Mouse (Mus musculus) limb, embryonic 11.5 days (tissue): ENCODE data around the gene Slc25a44. TPM values are rescaled to one million over a fixed set of nuclear protein-coding genes. Genes with fewer than 3 reads are reported as not detected.
A peak's percentile ranks its signal among the peaks of the same experiment; 100 is the strongest.
"Not testable (repeated sequence)": the region's sequence is repeated elsewhere in the genome, so short reads cannot be mapped to it uniquely, and the experiment has no call there.

ENCODE experiments used
- ATAC-seq: fragments of 200-750 bp; cut with Nextera tagmentation; 2 replicates; pipeline ENCODE4 v1.8.0; 2017; ENCODE audit warnings: low read depth; ENCODE audit not compliant: insufficient number of reproducible peaks, low FRiP score, low TSS enrichment
- DNase-seq: peaks from one replicate; pipeline ENCODE4 v3.0.0-alpha.2; 2015; ENCODE audit warnings: low spot score
- H3K27ac ChIP-seq: fragments of 300-500 bp; sonication (generic); replicated peaks from 2 replicates; pipeline ENCODE4 v1.5.1; 2014; ENCODE audit warnings: low read depth, mild to moderate bottlenecking, low read length
- H3K27me3 ChIP-seq: fragments of 300-500 bp; sonication (generic); 2 replicates; pipeline ENCODE4 v1.6.1; 2014; ENCODE audit warnings: mild to moderate bottlenecking, low read length, mixed read lengths; ENCODE audit not compliant: control insufficient read depth, insufficient read depth
- H3K36me3 ChIP-seq: fragments of 300-500 bp; sonication (generic); 2 replicates; pipeline ENCODE4 v1.6.1; 2014; ENCODE audit warnings: mild to moderate bottlenecking, low read length, moderate library complexity, mixed read lengths; ENCODE audit not compliant: control insufficient read depth, insufficient read depth
- H3K4me1 ChIP-seq: fragments of 300-500 bp; sonication (generic); 2 replicates; pipeline ENCODE4 v1.6.1; 2014; ENCODE audit warnings: low read length, mixed read lengths; ENCODE audit not compliant: control insufficient read depth, insufficient read depth
- H3K4me2 ChIP-seq: fragments of 300-500 bp; sonication (generic); 2 replicates; pipeline ENCODE4 v1.6.1; 2014; ENCODE audit warnings: low read depth, mild to moderate bottlenecking, moderate library complexity; ENCODE audit not compliant: severe bottlenecking
- H3K4me3 ChIP-seq: fragments of 300-500 bp; sonication (generic); 2 replicates; pipeline ENCODE4 v1.5.1; 2014; ENCODE audit warnings: low read depth, low read length
- H3K9ac ChIP-seq: fragments of 300-500 bp; sonication (generic); 2 replicates; pipeline ENCODE4 v1.6.1; 2014; ENCODE audit warnings: mild to moderate bottlenecking, low read length
- H3K9me3 ChIP-seq: fragments of 300-500 bp; sonication (generic); 2 replicates; pipeline ENCODE4 v1.6.1; 2016; ENCODE audit warnings: low read length; ENCODE audit not compliant: control insufficient read depth
- WGBS: fragments of 180-500 bp; shearing (Covaris S2); extraction: QIAGEN DNeasy Blood & Tissue Kit; methylation state at CpG from one replicate; pipeline ENCODE4 v1.1.7; 2014; 5-methylcytosine and 5-hydroxymethylcytosine counted together
- polyA plus RNA-seq: library from polyadenylated mRNA; unstranded; fragments of >200 nt; fragmentation: Nextera tagmentation; extraction: Ambion mirVana; gene quantifications from 2 replicates; pipeline ENCODE4 v1.2.1, GENCODE M21; 2014

Gene Slc25a44
- polyA plus RNA-seq, 1 experiment from 2014 or later: 17.7 TPM

GRCm38 (mm10) chr3:88398666-88399065 is 26.3 kb downstream of the Slc25a44 start:
- Histone ChIP-seq H3K36me3 (peaks cover 4% of the 10 kb centered on the region), H3K27me3 (no peaks in the 10 kb centered on the region), H3K9ac (no peak overlapping the region), H3K4me2 (no peak overlapping the region), H3K4me3 (no peak overlapping the region), H3K27ac (no peak overlapping the region), H3K4me1 (no peaks in the 10 kb centered on the region), H3K9me3 (no peaks in the 10 kb centered on the region)
- ATAC-seq (no peak), DNase-seq (no peak)
- 80% methylated on average over 2 of the region's 2 CpGs for WGBS

- H3K36me3 ChIP-seq: peaks cover 4% of the 10 kb centered on the region
- ATAC-seq: no peak
- H3K4me1 ChIP-seq: no peaks in the 10 kb centered on the region
- 87% methylated on average over 8 of the region's 8 CpGs for WGBS
- H3K9me3 ChIP-seq: no peaks in the 10 kb centered on the region
- DNase-seq: no peak
- H3K4me2 ChIP-seq: no peak overlapping the region
- no peak overlapping the region for H3K9ac ChIP-seq
- no peak overlapping the region for H3K4me3 ChIP-seq
- no peak overlapping the region for H3K27ac ChIP-seq
- H3K27me3 ChIP-seq: no peaks in the 10 kb centered on the region
Measured at GRCm38 (mm10) chr3:88395742-88396141, 29.2 kb downstream of the Slc25a44 start.

- H3K4me1 ChIP-seq: no peaks in the 10 kb centered on the region
- no peaks in the 10 kb centered on the region for H3K9me3 ChIP-seq
- DNase-seq: no peak
- no peak for ATAC-seq
- H3K9ac ChIP-seq: no peak overlapping the region
- H3K27me3 ChIP-seq: no peaks in the 10 kb centered on the region
- no peak overlapping the region for H3K27ac ChIP-seq
- peaks cover 4% of the 10 kb centered on the region for H3K36me3 ChIP-seq
- 94% methylated on average over 6 of the region's 6 CpGs for WGBS
- no peak overlapping the region for H3K4me3 ChIP-seq
- H3K4me2 ChIP-seq: no peak overlapping the region
Measured at GRCm38 (mm10) chr3:88395288-88395687, 29.7 kb downstream of the Slc25a44 start.

- no peak overlapping the region for H3K4me3 ChIP-seq
- peaks cover 6% of the 10 kb centered on the region for H3K36me3 ChIP-seq
- no peak for ATAC-seq
- H3K9me3 ChIP-seq: no peaks in the 10 kb centered on the region
- no peaks in the 10 kb centered on the region for H3K4me1 ChIP-seq
- DNase-seq: no peak
- H3K27ac ChIP-seq: no peak overlapping the region
- no peaks in the 10 kb centered on the region for H3K27me3 ChIP-seq
- 88% methylated on average over 9 of the region's 9 CpGs for WGBS
- H3K4me2 ChIP-seq: no peak overlapping the region
- no peak overlapping the region for H3K9ac ChIP-seq
Measured at GRCm38 (mm10) chr3:88393776-88394375, 31.1 kb downstream of the Slc25a44 start.

GRCm38 (mm10) chr3:88384364-88384763 is 40.6 kb downstream of the Slc25a44 start, which contains the start of gene Bglap:
Bglap (minus strand) TSS chr3:88384464.
- 64% methylated on average over 5 of the region's 5 CpGs for WGBS

GRCm38 (mm10) chr3:88382383-88382782 is 42.6 kb downstream of the Slc25a44 start:
- not testable (repeated sequence) for H3K27ac ChIP-seq, H3K27me3 ChIP-seq, H3K36me3 ChIP-seq, ATAC-seq, H3K9ac ChIP-seq, H3K4me1 ChIP-seq, H3K4me3 ChIP-seq, DNase-seq, H3K9me3 ChIP-seq
- H3K4me2 ChIP-seq: peak overlapping the region; percentile 41; the same call in 1 of the 2 replicates
- WGBS: 7% methylated on average over 1 of the region's 7 CpGs

More at GRCm38 (mm10) chr3:88384364-88384763, 40.6 kb downstream of the Slc25a44 start, which contains the start of gene Bglap:
- H3K4me3 ChIP-seq: no peak within 1 kb of the TSS
- H3K27me3 ChIP-seq: no peaks in the 10 kb centered on the region
- no peak within 1 kb of the TSS for H3K4me2 ChIP-seq
- H3K27ac ChIP-seq: no peak within 1 kb of the TSS
- H3K9me3 ChIP-seq: no peaks in the 10 kb centered on the region
- H3K4me1 ChIP-seq: no peaks in the 10 kb centered on the region
- DNase-seq: no peak
- H3K36me3 ChIP-seq: no peaks in the 10 kb centered on the region
- no peak for ATAC-seq
- H3K9ac ChIP-seq: no peak within 1 kb of the TSS

- H3K4me1 ChIP-seq, H3K27me3 ChIP-seq, H3K4me3 ChIP-seq, H3K36me3 ChIP-seq, H3K9me3 ChIP-seq, H3K27ac ChIP-seq: not testable (repeated sequence)
- ATAC-seq (peak; percentile 71), DNase-seq (peak; percentile 66)
- 8% methylated on average over 20 of the region's 22 CpGs for WGBS
- Histone ChIP-seq H3K9ac (peak overlapping the region; percentile 12; the same call in 1 of the 2 replicates), H3K4me2 (peak overlapping the region; percentile 41)
Measured at GRCm38 (mm10) chr3:88381389-88382315, 43.3 kb downstream of the Slc25a44 start.

GRCm38 (mm10) chr3:88378599-88378998 is 46.3 kb downstream of the Slc25a44 start, which contains the start of gene Bglap2:
Bglap2 (minus strand) TSS chr3:88378699.
- ATAC-seq, H3K36me3 ChIP-seq: not testable (repeated sequence)
- WGBS: 75% methylated on average over 5 of the region's 5 CpGs

More at GRCm38 (mm10) chr3:88378599-88378998, 46.3 kb downstream of the Slc25a44 start, which contains the start of gene Bglap2:
- H3K4me3 ChIP-seq, H3K9ac ChIP-seq, H3K27ac ChIP-seq, DNase-seq, H3K4me1 ChIP-seq, H3K4me2 ChIP-seq, H3K9me3 ChIP-seq, H3K27me3 ChIP-seq: not testable (repeated sequence)
